Mouse (Mus musculus): Measurements from ENCODE around the gene Mgat3. TPM values are rescaled to one million over a fixed set of nuclear protein-coding genes. Genes with fewer than 3 reads are reported as not detected.

Mgat3 gene
- polyA plus RNA-seq, 1 experiment from 2014 or later: 1.4 TPM

DNA sequence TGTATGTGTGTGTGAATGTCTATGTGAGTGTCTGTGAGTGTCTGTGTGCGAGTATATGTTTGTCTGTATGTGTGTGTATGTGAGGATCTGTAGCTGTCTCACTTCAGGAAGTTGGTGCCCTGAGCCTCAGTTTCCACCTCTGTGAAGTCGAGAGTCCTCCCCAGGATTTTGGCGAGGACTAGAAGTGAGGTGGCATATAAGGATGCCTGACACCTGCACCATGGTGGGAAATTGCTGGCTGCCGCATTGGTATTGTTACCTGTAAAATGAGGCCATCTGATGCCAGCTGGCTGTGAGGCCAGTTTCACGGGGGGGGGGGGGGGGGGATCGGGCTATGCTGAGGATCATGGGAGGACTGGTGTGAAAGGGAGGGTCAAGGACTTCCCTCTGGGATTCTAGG lies 2.2 kb downstream of the Mgat3 start:
- ATAC-seq (ENCODE audit: insufficient number of reproducible peaks, low FRiP score): no peak
- Histone ChIP-seq H3K27me3 (replicated peaks) (peaks cover 36% of the 10 kb centered on the region), H3K36me3 (no peaks in the 10 kb centered on the region), H3K27ac (ENCODE audit: poor library complexity, severe bottlenecking) (no peak overlapping the region), H3K4me3 (no peak overlapping the region), H3K4me1 (replicated peaks) (peaks cover 28% of the 10 kb centered on the region), H3K4me2 (no peak overlapping the region), H3K9me3 (replicated peaks) (no peaks in the 10 kb centered on the region), H3K9ac (no peak overlapping the region)
- WGBS: 64% methylated on average over 5 of the region's 6 CpGs

- H3K9ac ChIP-seq: no peak overlapping the region
- no peaks in the 10 kb centered on the region for H3K27me3 ChIP-seq (replicated peaks)
- H3K4me1 ChIP-seq (replicated peaks): 0 out of 2 replicates have a peak, but pooled peaks cover 8% of the 10 kb centered on the region
- no peak for ATAC-seq (ENCODE audit: insufficient number of reproducible peaks, low FRiP score)
- H3K27ac ChIP-seq (ENCODE audit: poor library complexity, severe bottlenecking): no peak overlapping the region
- no peak overlapping the region for H3K4me3 ChIP-seq
- H3K4me2 ChIP-seq: no peak overlapping the region
- H3K36me3 ChIP-seq: no peaks in the 10 kb centered on the region
- H3K9me3 ChIP-seq (replicated peaks): no peaks in the 10 kb centered on the region
- WGBS: 86% methylated on average over 7 of the region's 7 CpGs
Measured at GRCm38 (mm10) chr15:80181561-80181960, 8.0 kb downstream of the Mgat3 start.

GRCm38 (mm10) chr15:80182072-80182700 lies 8.7 kb downstream of the Mgat3 start:
- H3K9ac ChIP-seq: no peak overlapping the region
- no peak overlapping the region for H3K4me3 ChIP-seq
- H3K4me1 ChIP-seq (replicated peaks): 0 out of 2 replicates have a peak, but pooled peaks cover 3% of the 10 kb centered on the region
- no peak overlapping the region for H3K4me2 ChIP-seq
- no peak overlapping the region for H3K27ac ChIP-seq (ENCODE audit: poor library complexity, severe bottlenecking)
- no peaks in the 10 kb centered on the region for H3K27me3 ChIP-seq (replicated peaks)
- no peaks in the 10 kb centered on the region for H3K9me3 ChIP-seq (replicated peaks)
- H3K36me3 ChIP-seq: no peaks in the 10 kb centered on the region
- WGBS: 65% methylated on average over 4 of the region's 4 CpGs
- ATAC-seq (ENCODE audit: insufficient number of reproducible peaks, low FRiP score): no peak

- WGBS: 65% methylated on average over 5 of the region's 5 CpGs
- peaks cover 2% of the 10 kb centered on the region; the same call in 1 of the 2 replicates for H3K4me1 ChIP-seq (replicated peaks)
- H3K27ac ChIP-seq (ENCODE audit: poor library complexity, severe bottlenecking): no peak overlapping the region
- no peaks in the 10 kb centered on the region for H3K36me3 ChIP-seq
- no peak for ATAC-seq (ENCODE audit: insufficient number of reproducible peaks, low FRiP score)
- no peaks in the 10 kb centered on the region for H3K27me3 ChIP-seq (replicated peaks)
- no peaks in the 10 kb centered on the region for H3K9me3 ChIP-seq (replicated peaks)
- no peak overlapping the region for H3K9ac ChIP-seq
- no peak overlapping the region for H3K4me3 ChIP-seq
- no peak overlapping the region for H3K4me2 ChIP-seq
Measured at GRCm38 (mm10) chr15:80188927-80189326, 15.4 kb downstream of the Mgat3 start.

DNA sequence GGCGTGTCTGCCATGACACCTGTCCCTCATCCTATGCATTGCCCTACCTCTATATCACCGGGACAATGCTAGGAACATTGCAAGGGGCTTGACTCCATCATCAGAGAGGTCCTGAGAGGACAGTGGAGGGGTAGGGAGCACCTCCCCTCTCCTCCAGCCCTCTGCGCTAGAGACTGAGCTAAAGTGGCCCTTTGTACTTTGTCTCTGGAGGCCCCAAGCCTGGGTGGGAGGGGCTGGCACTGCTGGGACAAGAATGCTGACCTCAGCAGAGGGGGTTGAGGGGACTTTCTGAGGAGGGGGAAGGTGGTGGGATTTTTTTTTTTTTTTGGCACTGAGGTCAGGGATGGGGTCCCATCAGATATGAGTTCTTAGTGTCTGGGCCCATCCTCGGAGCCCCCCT lies 16.6 kb downstream of the Mgat3 start:
- H3K4me1 ChIP-seq (replicated peaks): peaks cover 2% of the 10 kb centered on the region; the same call in 1 of the 2 replicates
- no peak overlapping the region for H3K4me2 ChIP-seq
- H3K27ac ChIP-seq (ENCODE audit: poor library complexity, severe bottlenecking): no peak overlapping the region
- WGBS: 70% methylated on average over 4 of the region's 4 CpGs
- no peak for ATAC-seq (ENCODE audit: insufficient number of reproducible peaks, low FRiP score)
- no peaks in the 10 kb centered on the region for H3K27me3 ChIP-seq (replicated peaks)
- H3K36me3 ChIP-seq: no peaks in the 10 kb centered on the region
- no peaks in the 10 kb centered on the region for H3K9me3 ChIP-seq (replicated peaks)
- H3K9ac ChIP-seq: no peak overlapping the region
- no peak overlapping the region for H3K4me3 ChIP-seq

DNA sequence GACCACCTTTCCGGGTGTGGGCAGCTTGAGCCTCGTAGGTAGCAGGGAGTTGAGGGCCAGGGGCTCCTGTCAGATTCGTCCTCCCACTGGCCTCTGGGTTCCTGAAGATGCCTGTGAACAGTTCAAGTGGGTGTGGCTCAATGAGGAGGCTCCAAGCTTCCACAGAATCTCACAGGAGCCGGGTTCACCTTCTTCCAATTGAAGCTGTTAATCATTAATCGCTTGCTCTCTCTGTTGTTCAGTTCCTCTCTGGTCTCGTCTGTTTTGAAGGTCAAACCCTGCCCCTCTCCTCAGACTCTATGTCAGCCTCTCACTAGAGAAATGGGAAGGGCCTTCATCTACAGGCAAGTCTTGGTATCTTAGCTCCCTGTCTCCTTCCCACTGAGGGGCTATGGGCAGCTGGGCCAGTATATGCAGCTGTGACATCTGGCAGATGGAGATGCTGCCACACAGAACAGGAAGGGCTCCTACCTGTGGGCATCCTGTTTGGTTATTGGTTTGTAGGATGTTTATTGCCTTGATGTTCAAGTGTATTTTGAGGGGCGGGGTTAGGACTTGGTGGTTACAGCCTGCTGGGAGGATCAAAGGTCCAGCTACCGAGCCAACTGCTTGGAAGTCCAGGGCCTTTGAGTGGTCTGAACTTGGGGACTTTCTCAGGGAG lies 18.2 kb downstream of the Mgat3 start:
- no peak for ATAC-seq (ENCODE audit: insufficient number of reproducible peaks, low FRiP score)
- H3K27ac ChIP-seq (ENCODE audit: poor library complexity, severe bottlenecking): no peak overlapping the region
- H3K4me1 ChIP-seq (replicated peaks): peaks cover 2% of the 10 kb centered on the region; the same call in 1 of the 2 replicates
- H3K27me3 ChIP-seq (replicated peaks): no peaks in the 10 kb centered on the region
- H3K4me3 ChIP-seq: no peak overlapping the region
- H3K9me3 ChIP-seq (replicated peaks): no peaks in the 10 kb centered on the region
- 69% methylated on average over 8 of the region's 8 CpGs for WGBS
- no peak overlapping the region for H3K4me2 ChIP-seq
- no peaks in the 10 kb centered on the region for H3K36me3 ChIP-seq
- no peak overlapping the region for H3K9ac ChIP-seq

DNA sequence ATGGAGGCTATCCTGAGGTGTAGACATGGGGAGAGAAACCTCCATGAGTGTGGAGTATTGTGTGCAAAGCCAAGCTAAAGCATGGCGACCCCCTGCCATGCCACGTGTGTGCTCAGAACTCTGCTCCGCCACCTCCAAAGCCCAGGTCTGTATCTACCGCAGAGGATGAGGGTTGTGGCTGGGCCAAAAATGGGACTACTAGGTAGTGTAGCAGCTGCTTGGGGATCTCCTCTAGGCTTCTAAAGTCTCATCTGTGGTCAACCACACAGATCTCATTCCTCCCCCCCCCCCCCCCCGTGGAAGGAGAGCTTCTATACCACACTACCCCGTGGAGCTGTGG lies 18.7 kb downstream of the Mgat3 start:
- Histone ChIP-seq H3K36me3 (no peaks in the 10 kb centered on the region), H3K27ac (ENCODE audit: poor library complexity, severe bottlenecking) (no peak overlapping the region), H3K9me3 (replicated peaks) (no peaks in the 10 kb centered on the region), H3K4me2 (no peak overlapping the region), H3K4me1 (replicated peaks) (peaks cover 2% of the 10 kb centered on the region; the same call in 1 of the 2 replicates), H3K9ac (no peak overlapping the region), H3K4me3 (no peak overlapping the region), H3K27me3 (replicated peaks) (no peaks in the 10 kb centered on the region)
- ATAC-seq (ENCODE audit: insufficient number of reproducible peaks, low FRiP score): no peak
- WGBS: 73% methylated on average over 6 of the region's 6 CpGs

- Histone ChIP-seq H3K36me3 (no peaks in the 10 kb centered on the region), H3K27ac (ENCODE audit: poor library complexity, severe bottlenecking) (no peak overlapping the region), H3K4me1 (replicated peaks) (peaks cover 2% of the 10 kb centered on the region; the same call in 1 of the 2 replicates), H3K4me2 (no peak overlapping the region), H3K27me3 (replicated peaks) (no peaks in the 10 kb centered on the region), H3K9me3 (replicated peaks) (0 out of 2 replicates have a peak, but pooled peaks cover 5% of the 10 kb centered on the region), H3K4me3 (no peak overlapping the region), H3K9ac (no peak overlapping the region)
- WGBS: 68% methylated on average over 7 of the region's 7 CpGs
- no peak for ATAC-seq (ENCODE audit: insufficient number of reproducible peaks, low FRiP score)
Measured at GRCm38 (mm10) chr15:80192847-80193246, 19.3 kb downstream of the Mgat3 start.

DNA sequence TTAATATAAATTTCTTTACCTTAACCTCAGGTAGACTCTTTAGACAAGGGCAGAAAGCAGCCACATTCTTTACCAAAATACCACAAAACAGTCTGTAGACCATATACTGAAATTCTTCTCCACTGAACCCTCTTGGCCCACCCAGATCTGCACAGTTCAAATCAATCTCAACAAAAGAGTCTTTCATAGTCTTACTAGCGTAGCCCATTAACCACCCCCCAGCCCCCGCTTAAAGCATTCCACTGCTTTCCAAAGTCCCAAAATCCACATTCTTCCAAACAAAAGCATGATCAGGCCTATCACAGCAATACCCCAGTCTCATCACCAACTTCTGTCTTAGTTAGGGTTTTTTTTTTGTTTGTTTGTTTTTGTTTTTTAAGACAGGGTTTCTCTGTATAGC lies 26.0 kb downstream of the Mgat3 start:
- ATAC-seq (ENCODE audit: insufficient number of reproducible peaks, low FRiP score): no peak
- H3K27me3 ChIP-seq (replicated peaks): no peaks in the 10 kb centered on the region
- no peak overlapping the region for H3K4me3 ChIP-seq
- no peaks in the 10 kb centered on the region for H3K36me3 ChIP-seq
- H3K9me3 ChIP-seq (replicated peaks): peaks cover 11% of the 10 kb centered on the region
- H3K4me1 ChIP-seq (replicated peaks): no peaks in the 10 kb centered on the region
- H3K27ac ChIP-seq (ENCODE audit: poor library complexity, severe bottlenecking): no peak overlapping the region
- 90% methylated on average over 2 of the region's 2 CpGs for WGBS
- H3K4me2 ChIP-seq: no peak overlapping the region
- no peak overlapping the region for H3K9ac ChIP-seq

DNA sequence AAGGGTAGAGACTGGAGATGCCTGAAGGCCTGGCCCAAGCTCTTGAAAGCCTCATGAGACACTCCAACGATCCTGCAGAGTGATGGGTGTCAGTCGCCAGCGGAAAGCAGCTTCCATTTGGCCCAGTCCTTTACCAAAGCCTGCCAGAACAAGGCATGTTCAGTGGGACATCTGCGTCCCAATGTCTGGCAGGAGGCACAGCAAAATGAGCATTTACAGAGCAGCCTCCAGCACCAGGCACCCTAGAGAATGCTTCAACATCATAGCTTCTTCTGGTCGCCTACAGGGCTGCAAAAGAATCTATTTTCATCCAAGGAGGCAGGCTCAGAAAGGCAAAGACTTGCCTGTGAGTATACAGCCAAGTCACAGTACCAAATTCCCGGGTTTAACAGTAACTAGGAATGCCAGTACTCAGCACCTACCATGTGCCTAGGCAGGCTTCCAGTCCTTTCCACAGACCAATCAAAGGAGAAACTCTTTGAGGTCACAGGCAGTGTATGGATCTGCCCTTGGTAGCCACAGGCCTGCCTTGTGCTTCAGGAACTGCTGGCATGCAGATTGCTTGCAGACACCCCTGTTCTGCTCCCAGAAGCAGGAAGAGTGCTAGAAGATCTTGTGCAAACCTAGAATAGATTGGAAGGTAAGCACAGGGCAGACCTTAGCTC lies 28.7 kb downstream of the Mgat3 start:
- ATAC-seq (ENCODE audit: insufficient number of reproducible peaks, low FRiP score): no peak
- H3K27me3 ChIP-seq (replicated peaks): no peaks in the 10 kb centered on the region
- no peak overlapping the region for H3K4me2 ChIP-seq
- no peak overlapping the region for H3K27ac ChIP-seq (ENCODE audit: poor library complexity, severe bottlenecking)
- peaks cover 11% of the 10 kb centered on the region for H3K9me3 ChIP-seq (replicated peaks)
- H3K4me1 ChIP-seq (replicated peaks): no peaks in the 10 kb centered on the region
- H3K9ac ChIP-seq: no peak overlapping the region
- H3K4me3 ChIP-seq: no peak overlapping the region
- H3K36me3 ChIP-seq: no peaks in the 10 kb centered on the region
- 66% methylated on average over 6 of the region's 6 CpGs for WGBS

- no peak overlapping the region for H3K27ac ChIP-seq (ENCODE audit: poor library complexity, severe bottlenecking)
- WGBS: 28% methylated on average over 4 of the region's 4 CpGs
- H3K4me3 ChIP-seq: no peak overlapping the region
- no peaks in the 10 kb centered on the region for H3K27me3 ChIP-seq (replicated peaks)
- H3K9me3 ChIP-seq (replicated peaks): peaks cover 3% of the 10 kb centered on the region
- no peaks in the 10 kb centered on the region for H3K4me1 ChIP-seq (replicated peaks)
- no peaks in the 10 kb centered on the region for H3K36me3 ChIP-seq
- H3K4me2 ChIP-seq: no peak overlapping the region
- no peak overlapping the region for H3K9ac ChIP-seq
- ATAC-seq (ENCODE audit: insufficient number of reproducible peaks, low FRiP score): no peak
Measured at GRCm38 (mm10) chr15:80203406-80203805, 29.9 kb downstream of the Mgat3 start.
